Mouse (Mus musculus): ENCODE measurements around the gene Taok3. TPM values are rescaled to one million over a fixed set of nuclear protein-coding genes. Genes with fewer than 3 reads are reported as not detected.

Taok3 gene
- total and polyA plus RNA-seq, 3 experiments, result 58.4 to 213 (median 139) TPM

DNA sequence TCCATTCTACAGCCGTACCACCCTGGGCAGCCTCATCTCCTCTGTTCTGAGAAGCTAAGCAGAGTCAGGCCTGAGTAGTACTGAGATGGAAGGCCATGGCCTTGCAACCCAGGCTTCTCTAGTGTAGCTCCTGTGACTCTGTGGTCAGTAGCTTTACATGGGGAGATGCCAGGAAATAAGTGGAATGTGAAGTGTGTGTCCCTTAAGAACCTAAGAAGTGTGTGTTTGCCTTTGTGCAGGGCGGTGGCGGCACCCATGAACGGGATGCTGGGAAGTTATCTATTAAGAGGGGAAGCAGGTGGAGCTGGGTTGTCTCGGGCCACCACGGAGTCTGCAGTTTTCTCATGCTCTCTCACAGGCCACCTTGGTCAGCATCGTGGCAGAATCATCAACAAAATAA is 76.6 kb downstream of the Taok3 start:
- TF ChIP-seq TAL1 (conservative IDR thresholded peaks at IDR 0.05; ENCODE audit: low read depth, low read length), result no peak
- TF ChIP-seq GATA1 (IDR thresholded peaks at IDR 0.05; ENCODE audit: borderline replicate concordance, low read length), result no peak
- TF ChIP-seq POLR2AphosphoS5 (IDR thresholded peaks at IDR 0.05; ENCODE audit: insufficient replicate concordance, low read depth, low read length), result no peak
- no peak for TF ChIP-seq CTCF (IDR thresholded peaks at IDR 0.05; ENCODE audit: low read depth, low read length)
- TF ChIP-seq GATA2 (IDR thresholded peaks at IDR 0.05; ENCODE audit: borderline replicate concordance, low read depth, low read length), result no peak
- peaks cover 7% of the 10 kb centered on the region; the same call in 1 of the 2 replicates for H3K4me1 ChIP-seq (ENCODE audit: insufficient read depth, low read depth, low read length)
- ATAC-seq (ENCODE audit: extremely low read depth, insufficient number of reproducible peaks, low FRiP score, poor library complexity, severe bottlenecking) (no peak), DNase-seq (ENCODE audit: low spot score) (no peak)
- peaks cover 7% of the 10 kb centered on the region for H3K9me3 ChIP-seq (replicated peaks)
- no peaks in the 10 kb centered on the region for H3K27me3 ChIP-seq (ENCODE audit: insufficient read depth, low read length)
- no peak overlapping the region for H3K4me3 ChIP-seq (ENCODE audit: low read depth, low read length)
- peaks cover 99% of the 10 kb centered on the region for H3K36me3 ChIP-seq (replicated peaks)

DNA sequence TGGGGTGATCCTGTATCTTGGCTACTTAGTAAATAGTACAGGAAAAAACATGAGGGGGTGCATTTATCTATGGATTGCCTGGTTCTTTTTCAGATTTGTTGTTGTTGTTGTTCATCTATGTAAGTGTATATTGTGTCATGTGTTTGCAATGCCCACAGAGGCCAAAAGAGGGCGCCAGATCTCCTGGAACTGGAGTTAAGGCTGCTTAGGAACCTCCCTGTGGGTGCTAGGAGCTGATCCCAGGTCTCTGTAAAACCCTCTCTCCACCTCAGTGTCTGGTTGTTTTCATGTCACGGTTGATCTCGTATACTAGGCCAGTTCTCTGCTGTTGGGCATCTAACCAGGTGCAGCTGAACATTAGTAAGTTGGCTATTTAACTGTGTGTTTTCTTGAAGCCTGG is 78.5 kb downstream of the Taok3 start:
- ATAC-seq (ENCODE audit: extremely low read depth, insufficient number of reproducible peaks, low FRiP score, poor library complexity, severe bottlenecking), result no peak
- TF ChIP-seq GATA2 (IDR thresholded peaks at IDR 0.05; ENCODE audit: borderline replicate concordance, low read depth, low read length) (no peak), TAL1 (conservative IDR thresholded peaks at IDR 0.05; ENCODE audit: low read depth, low read length) (no peak), POLR2AphosphoS5 (IDR thresholded peaks at IDR 0.05; ENCODE audit: insufficient replicate concordance, low read depth, low read length) (no peak), GATA1 (IDR thresholded peaks at IDR 0.05; ENCODE audit: borderline replicate concordance, low read length) (no peak)
- Histone ChIP-seq H3K4me3 (ENCODE audit: low read depth, low read length) (no peak overlapping the region), H3K27me3 (ENCODE audit: insufficient read depth, low read length) (no peaks in the 10 kb centered on the region), H3K4me1 (ENCODE audit: insufficient read depth, low read depth, low read length) (peaks cover 2% of the 10 kb centered on the region; the same call in 1 of the 2 replicates), H3K9me3 (replicated peaks) (peaks cover 7% of the 10 kb centered on the region), H3K36me3 (replicated peaks) (peaks cover 100% of the 10 kb centered on the region)
- DNase-seq (ENCODE audit: low spot score), result no peak

DNA sequence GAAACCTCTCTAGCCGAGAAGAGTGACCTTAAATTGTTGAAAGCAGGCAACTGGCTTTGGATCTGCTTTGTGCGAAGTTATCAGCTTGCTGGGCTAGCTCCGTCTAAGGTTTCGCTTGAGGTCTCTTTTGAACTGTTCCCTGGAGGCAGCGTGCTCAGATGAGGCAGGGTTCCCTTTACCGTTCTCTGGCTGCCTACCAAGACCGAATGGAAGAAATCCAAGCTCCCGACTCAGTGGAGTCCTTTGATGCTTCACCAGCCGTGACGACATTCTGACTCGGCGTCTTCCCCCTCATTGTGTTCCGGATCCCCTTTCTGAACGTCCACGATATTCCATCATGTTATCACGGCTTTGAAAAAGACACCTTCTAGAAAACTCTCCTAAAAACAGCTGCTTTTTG is 87.4 kb downstream of the Taok3 start:
- DNase-seq (ENCODE audit: low spot score), result no peak
- TF ChIP-seq GATA2 (IDR thresholded peaks at IDR 0.05; ENCODE audit: borderline replicate concordance, low read depth, low read length) (no peak), TAL1 (conservative IDR thresholded peaks at IDR 0.05; ENCODE audit: low read depth, low read length) (no peak), CTCF (IDR thresholded peaks at IDR 0.05; ENCODE audit: low read depth, low read length) (no peak), GATA1 (IDR thresholded peaks at IDR 0.05; ENCODE audit: borderline replicate concordance, low read length) (no peak), POLR2AphosphoS5 (IDR thresholded peaks at IDR 0.05; ENCODE audit: insufficient replicate concordance, low read depth, low read length) (no peak)
- Histone ChIP-seq H3K4me3 (ENCODE audit: low read depth, low read length) (no peak overlapping the region), H3K36me3 (replicated peaks) (peaks cover 100% of the 10 kb centered on the region), H3K9me3 (replicated peaks) (peaks cover 11% of the 10 kb centered on the region), H3K27me3 (ENCODE audit: insufficient read depth, low read length) (no peaks in the 10 kb centered on the region), H3K4me1 (ENCODE audit: insufficient read depth, low read depth, low read length) (no peaks in the 10 kb centered on the region)
- ATAC-seq (ENCODE audit: extremely low read depth, insufficient number of reproducible peaks, low FRiP score, poor library complexity, severe bottlenecking), result no peak

DNA sequence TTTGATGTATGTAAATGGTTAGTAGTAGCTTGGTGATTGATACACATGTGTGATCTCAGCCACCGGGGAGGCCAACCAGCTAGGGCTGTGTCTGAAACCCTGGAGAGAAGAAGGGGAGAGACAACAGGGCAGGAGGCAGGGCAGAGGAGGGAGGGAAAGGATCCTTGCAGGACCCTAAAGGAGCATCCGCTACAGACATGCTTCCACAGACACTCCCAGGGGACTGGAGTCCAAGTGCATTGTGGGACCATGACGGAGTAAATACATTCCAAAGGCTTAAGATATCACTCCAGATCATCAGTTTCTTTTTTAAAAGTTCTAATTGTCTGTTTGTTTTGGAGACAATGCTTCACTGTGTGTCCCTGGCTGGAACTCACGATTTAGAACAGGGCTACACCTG is 94.1 kb downstream of the Taok3 start:
- DNase-seq (ENCODE audit: low spot score), result no peak
- Histone ChIP-seq H3K4me3 (ENCODE audit: low read depth, low read length) (no peak overlapping the region), H3K36me3 (replicated peaks) (peaks cover 98% of the 10 kb centered on the region), H3K4me1 (ENCODE audit: insufficient read depth, low read depth, low read length) (no peaks in the 10 kb centered on the region), H3K9me3 (replicated peaks) (no peaks in the 10 kb centered on the region; the same call in 1 of the 2 replicates), H3K27me3 (ENCODE audit: insufficient read depth, low read length) (no peaks in the 10 kb centered on the region)
- TF ChIP-seq GATA2 (IDR thresholded peaks at IDR 0.05; ENCODE audit: borderline replicate concordance, low read depth, low read length), result no peak
- TF ChIP-seq POLR2AphosphoS5 (IDR thresholded peaks at IDR 0.05; ENCODE audit: insufficient replicate concordance, low read depth, low read length), result no peak
- TF ChIP-seq TAL1 (conservative IDR thresholded peaks at IDR 0.05; ENCODE audit: low read depth, low read length), result no peak
- no peak for TF ChIP-seq CTCF (IDR thresholded peaks at IDR 0.05; ENCODE audit: low read depth, low read length)
- TF ChIP-seq GATA1 (IDR thresholded peaks at IDR 0.05; ENCODE audit: borderline replicate concordance, low read length), result no peak
- no peak for ATAC-seq (ENCODE audit: extremely low read depth, insufficient number of reproducible peaks, low FRiP score, poor library complexity, severe bottlenecking)

DNA sequence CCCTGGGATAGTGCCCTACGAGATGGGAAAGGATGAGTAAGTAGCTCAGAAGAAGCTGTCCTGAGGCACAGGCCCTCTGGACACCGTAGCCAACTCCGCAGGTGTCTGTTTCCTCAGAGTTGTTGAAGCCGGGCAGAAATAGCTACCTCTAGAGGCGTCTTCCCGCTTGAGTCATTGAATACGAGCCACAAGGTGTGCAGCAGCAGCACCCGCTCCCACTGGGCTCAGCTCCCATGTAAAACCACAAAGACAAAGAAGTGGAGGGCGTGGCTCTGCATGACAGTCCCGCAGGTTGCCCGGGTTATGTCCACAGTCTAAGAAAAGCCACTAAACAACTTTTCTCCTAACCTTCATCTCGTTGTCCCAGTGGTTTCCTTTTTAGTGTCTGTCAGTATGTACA is 111.1 kb downstream of the Taok3 start:
- Histone ChIP-seq H3K4me3 (ENCODE audit: low read depth, low read length) (no peak overlapping the region), H3K9me3 (replicated peaks) (no peaks in the 10 kb centered on the region), H3K4me1 (ENCODE audit: insufficient read depth, low read depth, low read length) (no peaks in the 10 kb centered on the region), H3K27me3 (ENCODE audit: insufficient read depth, low read length) (no peaks in the 10 kb centered on the region), H3K36me3 (replicated peaks) (peaks cover 92% of the 10 kb centered on the region)
- DNase-seq (ENCODE audit: low spot score), result no peak
- ATAC-seq (ENCODE audit: extremely low read depth, insufficient number of reproducible peaks, low FRiP score, poor library complexity, severe bottlenecking), result no peak
- TF ChIP-seq CTCF (IDR thresholded peaks at IDR 0.05; ENCODE audit: low read depth, low read length) (no peak), GATA2 (IDR thresholded peaks at IDR 0.05; ENCODE audit: borderline replicate concordance, low read depth, low read length) (no peak), GATA1 (IDR thresholded peaks at IDR 0.05; ENCODE audit: borderline replicate concordance, low read length) (no peak), TAL1 (conservative IDR thresholded peaks at IDR 0.05; ENCODE audit: low read depth, low read length) (no peak), POLR2AphosphoS5 (IDR thresholded peaks at IDR 0.05; ENCODE audit: insufficient replicate concordance, low read depth, low read length) (no peak)

DNA sequence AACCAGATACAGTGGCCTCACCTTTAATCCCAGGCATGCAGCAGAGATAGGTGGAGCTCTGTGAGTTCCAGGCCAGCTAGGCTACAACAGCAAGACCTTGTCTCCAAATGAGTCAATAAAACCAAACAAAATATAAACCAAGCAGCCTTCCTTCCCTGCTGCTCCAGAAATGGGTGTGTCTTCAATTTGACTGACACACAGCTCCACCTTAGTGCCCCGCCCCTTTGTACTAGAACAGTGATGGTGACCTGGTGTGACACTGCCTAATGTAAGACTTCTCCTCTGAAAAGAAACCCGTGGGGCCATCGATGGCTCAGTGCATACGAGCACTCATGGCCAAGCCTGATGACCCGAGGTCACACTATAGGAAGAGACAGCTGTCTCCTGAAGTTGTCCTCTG is 116.6 kb downstream of the Taok3 start:
- Histone ChIP-seq H3K4me3 (ENCODE audit: low read depth, low read length) (no peak overlapping the region), H3K9me3 (replicated peaks) (no peaks in the 10 kb centered on the region), H3K4me1 (ENCODE audit: insufficient read depth, low read depth, low read length) (no peaks in the 10 kb centered on the region), H3K36me3 (replicated peaks) (peaks cover 84% of the 10 kb centered on the region), H3K27me3 (ENCODE audit: insufficient read depth, low read length) (no peaks in the 10 kb centered on the region)
- TF ChIP-seq CTCF (IDR thresholded peaks at IDR 0.05; ENCODE audit: low read depth, low read length) (no peak), POLR2AphosphoS5 (IDR thresholded peaks at IDR 0.05; ENCODE audit: insufficient replicate concordance, low read depth, low read length) (no peak), GATA1 (IDR thresholded peaks at IDR 0.05; ENCODE audit: borderline replicate concordance, low read length) (no peak), GATA2 (IDR thresholded peaks at IDR 0.05; ENCODE audit: borderline replicate concordance, low read depth, low read length) (no peak), TAL1 (conservative IDR thresholded peaks at IDR 0.05; ENCODE audit: low read depth, low read length) (no peak)
- DNase-seq (ENCODE audit: low spot score), result no peak
- ATAC-seq (ENCODE audit: extremely low read depth, insufficient number of reproducible peaks, low FRiP score, poor library complexity, severe bottlenecking), result peak; percentile 17; the same call in 1 of the 2 replicates

All from G1E (cell line).